Mouse (Mus musculus) ES-E14 (cell line): ENCODE data around the gene Pidd1. TPM values are rescaled to one million over a fixed set of nuclear protein-coding genes. Genes with fewer than 3 reads are reported as not detected.
"Not testable (repeated sequence)": the region's sequence is repeated elsewhere in the genome, so short reads cannot be mapped to it uniquely, and the experiment has no call there.

Source experiments
- DNase-seq: peaks from one replicate; pipeline ENCODE4 v3.0.0-alpha.2; 2013; ENCODE audit warnings: low read depth, low spot score
- H3K27ac ChIP-seq: 2 replicates; pipeline ENCODE4 v1.5.1; 2012; ENCODE audit warnings: low read depth, mild to moderate bottlenecking, low read length, moderate library complexity, mixed read lengths; ENCODE audit not compliant: poor library complexity, insufficient read depth, severe bottlenecking
- H3K36me3 ChIP-seq: 2 replicates; pipeline ENCODE4 v1.6.1; 2012; ENCODE audit warnings: mild to moderate bottlenecking, low read length, moderate library complexity, mixed read lengths; ENCODE audit not compliant: control insufficient read depth, poor library complexity, insufficient read depth, severe bottlenecking
- H3K4me1 ChIP-seq, 2 experiments: fragments of 150-350 bp in 1 of 2; sonication (generic) in 1 of 2; 2 replicates each; pipeline ENCODE4 v1.6.1; 2012; ENCODE audit warnings: low read length in 2 of 2, mild to moderate bottlenecking in 1 of 2, mixed read lengths in 1 of 2; ENCODE audit not compliant: control insufficient read depth in 2 of 2, insufficient read depth in 2 of 2, poor library complexity in 1 of 2
- H3K4me3 ChIP-seq, 2 experiments: fragments of 150-350 bp in 1 of 2; sonication (generic) in 1 of 2; 2 replicates each; pipeline ENCODE4 v1.5.1; 2012; ENCODE audit warnings: low read length in 2 of 2, low read depth in 1 of 2, mild to moderate bottlenecking in 1 of 2, mixed read lengths in 1 of 2; ENCODE audit not compliant: insufficient read depth in 1 of 2, poor library complexity in 1 of 2, severe bottlenecking in 1 of 2
- H3K9ac ChIP-seq: 2 replicates; pipeline ENCODE4 v1.6.1; 2012; ENCODE audit warnings: low read depth, mild to moderate bottlenecking, low read length, mixed read lengths; ENCODE audit not compliant: poor library complexity, insufficient read depth, severe bottlenecking
- H3K9me3 ChIP-seq: fragments of 150-350 bp; sonication (generic); 2 replicates; pipeline ENCODE4 v1.6.1; 2012; ENCODE audit warnings: low read depth, mild to moderate bottlenecking, low read length; ENCODE audit not compliant: control insufficient read depth, insufficient read depth
- CHD2 ChIP-seq: IDR thresholded peaks from 2 replicates; pipeline ENCODE4 v1.6.1; 2014; ENCODE audit warnings: mild to moderate bottlenecking, low read depth, low read length, inconsistent platforms
- HCFC1 ChIP-seq: IDR thresholded peaks from 2 replicates; pipeline ENCODE4 v1.6.1; 2012; ENCODE audit warnings: low read length, inconsistent platforms, borderline replicate concordance; ENCODE audit not compliant: insufficient read depth
- MAFK ChIP-seq: IDR thresholded peaks from 2 replicates; pipeline ENCODE4 v1.6.1; 2014; ENCODE audit warnings: mild to moderate bottlenecking, low read depth, low read length, inconsistent platforms; ENCODE audit not compliant: insufficient read depth
- ZC3H11A ChIP-seq: IDR thresholded peaks from 2 replicates; pipeline ENCODE4 v1.6.1; 2012; ENCODE audit warnings: low read depth, mild to moderate bottlenecking, inconsistent platforms, low read length, borderline replicate concordance
- ZNF384 ChIP-seq: IDR thresholded peaks from 2 replicates; pipeline ENCODE4 v1.6.1; 2012; ENCODE audit warnings: low read depth, low read length, inconsistent platforms
- in situ Hi-C, 2 experiments: fragments of 600-800 bp; cut with MboI; formaldehyde crosslinking; loops; one replicate each; pipeline ENCODE4 v1.15.1; 2025; ENCODE audit warnings: low sequenced_read_pairs in 2 of 2, inconsistent platforms in 1 of 2; ENCODE audit not compliant: unreplicated experiment in 2 of 2
- total RNA-seq: library from RNA; depleted of rRNA; stranded (reverse); fragments of 300-350 nt; gene quantifications from 2 replicates; pipeline ENCODE4 v1.2.3, GENCODE M21; 2012

Pidd1 gene
- total RNA-seq, 1 experiment: 23.4 TPM

DNA sequence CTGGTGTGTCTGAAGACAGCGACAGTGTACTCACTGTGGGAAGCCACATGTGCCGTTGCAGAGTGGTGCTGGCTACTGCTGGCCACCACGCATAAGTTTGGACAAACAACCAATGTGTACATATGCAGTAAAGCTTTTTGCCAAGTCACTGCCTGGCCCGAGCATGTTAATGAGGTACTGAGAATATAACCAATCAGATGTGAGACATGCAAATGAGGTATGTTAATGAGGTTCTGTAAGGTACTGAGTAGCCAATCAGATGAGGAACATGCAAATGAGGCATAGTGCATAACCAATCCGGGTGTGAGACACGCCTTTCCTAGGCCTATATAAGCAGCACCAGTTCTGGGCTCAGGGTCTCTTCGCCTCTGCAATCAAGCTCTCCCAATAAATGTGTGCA is 36.2 kb downstream of the Pidd1 start:
- TF ChIP-seq MAFK: 0 out of 2 replicates have a peak, but pooled peaks have one; percentile 43
- H3K9ac ChIP-seq, H3K9me3 ChIP-seq, in situ Hi-C loops, H3K27ac ChIP-seq, H3K4me3 ChIP-seq, H3K4me1 ChIP-seq, DNase-seq: not testable (repeated sequence)
- H3K36me3 ChIP-seq: peaks cover 19% of the 10 kb centered on the region

DNA sequence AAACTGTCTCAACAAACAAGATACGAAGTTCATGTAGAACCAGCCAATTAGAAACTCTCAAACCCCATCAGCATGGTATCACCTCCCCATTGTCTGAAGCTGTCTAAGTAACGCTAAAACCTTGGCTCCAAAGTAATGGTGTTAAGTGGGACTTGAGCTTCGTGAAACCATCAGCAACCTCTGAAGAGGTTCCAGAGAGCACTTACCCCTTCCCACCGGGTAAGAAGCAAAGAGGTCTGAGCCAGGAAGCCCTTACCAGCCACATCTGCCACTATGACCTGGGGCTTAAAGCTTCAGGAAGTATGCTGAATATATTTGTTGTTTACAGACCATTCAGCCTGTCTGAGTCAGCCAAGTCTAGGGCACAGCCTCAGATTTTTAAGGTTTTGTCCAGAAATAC is 38.4 kb downstream of the Pidd1 start:
- TF ChIP-seq ZNF384 (no peak), ZC3H11A (no peak), HCFC1 (no peak), CHD2 (no peak), MAFK (no peak)
- Histone ChIP-seq H3K9me3 (no peaks in the 10 kb centered on the region), H3K9ac (no peak overlapping the region), H3K4me1 (peaks cover 0 to 12% of the 10 kb centered on the region in 2 experiments; a peak in 1 of 4 replicates), H3K27ac (no peak overlapping the region), H3K4me3 (no peak overlapping the region), H3K36me3 (peaks cover 41% of the 10 kb centered on the region)
- in situ Hi-C loops: no loop called here
- DNase-seq: no peak

DNA sequence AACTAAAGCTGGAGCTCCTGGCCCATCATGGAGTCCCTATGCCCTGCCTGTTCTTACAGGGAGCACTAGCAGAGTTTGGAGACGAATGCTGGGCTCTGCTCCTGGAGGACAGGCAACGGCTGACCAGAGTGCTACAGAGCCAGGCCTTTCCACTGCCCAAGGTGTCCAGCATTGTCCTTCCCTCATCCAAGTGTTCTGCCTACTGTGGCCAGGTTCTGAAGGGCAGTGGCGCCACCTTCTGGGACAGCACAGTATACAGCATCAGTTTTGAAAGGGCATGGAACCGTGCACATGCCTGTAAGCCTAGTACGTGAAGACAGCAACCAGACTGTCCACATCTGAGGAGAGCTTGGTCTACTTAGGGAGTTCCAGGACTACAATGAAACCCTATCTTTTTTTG is 40.5 kb downstream of the Pidd1 start:
- Histone ChIP-seq H3K4me3 (no peak overlapping the region), H3K4me1 (peaks cover 0 to 8% of the 10 kb centered on the region in 2 experiments; a peak in 1 of 4 replicates), H3K27ac (no peak overlapping the region), H3K36me3 (peaks cover 49% of the 10 kb centered on the region), H3K9ac (no peak overlapping the region), H3K9me3 (no peaks in the 10 kb centered on the region)
- in situ Hi-C loops: no loop called here
- DNase-seq: no peak
- TF ChIP-seq MAFK (no peak), CHD2 (no peak), ZNF384 (no peak), HCFC1 (no peak), ZC3H11A (peak; percentile 36; the same call in 1 of the 2 replicates)

DNA sequence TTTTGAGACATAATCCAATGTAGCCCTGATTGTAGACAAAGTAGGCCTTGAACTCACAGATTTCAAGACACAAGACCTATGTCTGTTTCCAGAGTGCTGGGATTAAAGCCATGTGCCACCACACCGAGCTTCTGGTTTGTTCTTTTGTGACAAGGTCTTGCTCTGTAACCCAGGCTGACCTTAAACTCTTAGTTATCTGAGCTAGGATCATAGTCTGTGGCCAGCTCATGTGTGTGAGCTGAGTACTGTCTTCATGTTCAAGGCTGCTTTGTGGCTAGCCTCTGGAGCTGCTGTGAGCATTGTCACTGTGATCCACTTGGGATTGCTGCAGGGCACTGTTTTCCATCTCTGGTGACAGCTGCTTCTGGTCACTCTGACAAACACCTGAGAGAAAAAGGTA is 48.5 kb downstream of the Pidd1 start:
- Histone ChIP-seq H3K4me1 (peaks cover 0 to 2% of the 10 kb centered on the region in 2 experiments; a peak in 1 of 4 replicates), H3K9ac (peak overlapping the region; percentile 38; the same call in 1 of the 2 replicates), H3K27ac (no peak overlapping the region), H3K36me3 (peaks cover 33% of the 10 kb centered on the region), H3K4me3 (no peak overlapping the region), H3K9me3 (no peaks in the 10 kb centered on the region)
- in situ Hi-C loops: no loop called here
- TF ChIP-seq MAFK: no peak
- no peak for TF ChIP-seq CHD2
- TF ChIP-seq ZC3H11A: no peak
- no peak for TF ChIP-seq HCFC1
- TF ChIP-seq ZNF384: no peak
- no peak for DNase-seq

DNA sequence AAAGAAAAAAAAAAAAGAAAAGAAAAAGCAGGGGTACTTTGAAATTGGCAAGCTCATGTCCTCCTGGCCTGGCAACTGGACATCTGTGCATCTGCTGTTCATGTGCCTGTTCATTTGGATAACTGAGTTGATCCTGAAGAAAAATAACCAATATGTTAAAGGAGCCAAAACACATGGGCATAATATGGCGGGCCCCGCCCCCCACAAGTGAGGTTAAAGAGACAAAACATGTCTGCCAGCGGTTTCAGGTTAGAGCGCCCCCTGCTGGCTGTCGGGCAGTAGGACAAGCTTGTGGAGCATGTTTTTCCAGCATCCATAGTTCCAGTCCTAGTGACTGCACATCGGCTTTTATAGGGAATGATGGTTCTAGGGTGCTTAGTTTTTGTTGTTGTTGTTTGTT is 49.1 kb downstream of the Pidd1 start:
- Histone ChIP-seq H3K4me3 (no peak overlapping the region), H3K4me1 (peaks cover 0 to 2% of the 10 kb centered on the region in 2 experiments; a peak in 1 of 4 replicates), H3K36me3 (peaks cover 27% of the 10 kb centered on the region), H3K9ac (no peak overlapping the region), H3K9me3 (no peaks in the 10 kb centered on the region), H3K27ac (no peak overlapping the region)
- peak; percentile 88 for DNase-seq
- TF ChIP-seq HCFC1: no peak
- 0 out of 2 replicates have a peak, but pooled peaks have one; percentile 9 for TF ChIP-seq ZNF384
- in situ Hi-C loops: no loop called here
